Comparison of ENCODE assay signal across 10 mouse cellular contexts in the genomic region with DNA sequence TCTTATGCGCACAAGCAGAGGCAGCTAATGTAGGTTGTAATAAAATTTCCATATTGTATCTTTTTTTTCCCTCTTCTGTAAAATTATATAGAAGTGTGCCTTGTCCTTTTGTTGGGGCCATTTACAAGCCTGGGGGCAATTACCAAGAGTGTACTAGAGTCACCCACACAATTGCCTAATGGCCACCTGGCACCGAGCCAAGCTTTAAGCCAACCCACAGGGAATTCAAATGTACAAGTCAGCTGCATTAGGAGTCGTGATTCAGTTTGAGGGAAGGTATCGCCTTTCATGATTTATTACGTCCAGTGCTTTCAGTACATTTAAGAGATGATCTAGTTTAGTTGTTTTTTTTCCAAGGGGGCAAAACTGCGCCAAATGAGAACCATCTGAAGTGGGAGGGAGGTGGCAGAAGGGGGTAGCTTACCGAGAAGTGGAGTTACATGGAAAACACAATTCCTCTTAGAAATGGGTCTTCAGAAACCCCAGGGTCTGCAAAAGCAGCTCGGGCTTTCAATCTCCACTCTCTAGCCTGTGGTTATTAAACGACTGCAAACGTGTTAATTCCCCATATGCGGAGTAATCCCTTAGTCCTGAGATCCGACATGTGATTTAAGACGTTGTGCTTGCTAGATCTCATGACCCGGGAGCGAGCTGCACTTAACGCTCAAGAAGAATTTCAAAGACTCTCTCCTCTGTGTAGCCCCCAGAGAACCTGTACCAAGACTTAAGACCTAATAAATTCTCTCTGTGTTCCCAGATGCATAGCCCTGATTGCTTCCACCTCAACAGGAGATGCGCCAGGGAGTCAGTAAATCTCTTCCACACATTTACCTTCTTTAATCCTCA.
DNase-seq lines count a peak whose midpoint lies in the region; ATAC-seq and TF ChIP-seq lines count a peak whose summit lies in the region.
"Had no signal": no experiment of that assay in that cellular context is flagged by ENCODE, and none has a peak within 500 bp of the region (broad histone marks: within the 10 kb centered on the region; RNA-seq: fewer than 3 reads in every experiment).

No protein-coding gene starts in this region.

- no peaks in the 10 kb centered on the region for H3K9me3 ChIP-seq in lung, embryonic 14.5 days (ENCODE audit: low read depth, low read length)
- no peaks in the 10 kb centered on the region for H3K9me3 ChIP-seq in embryonic facial prominence, embryonic 10.5 days
- H3K9me3 ChIP-seq in hindbrain, embryonic 12.5 days (replicated peaks), result no peaks in the 10 kb centered on the region
- H3K9me3 ChIP-seq in neural tube, embryonic 15.5 days (replicated peaks), result no peaks in the 10 kb centered on the region
- H3K9me3 ChIP-seq: megakaryocyte, embryonic 14.5 days had no signal

- no peaks in the 10 kb centered on the region for H3K4me1 ChIP-seq in lung, embryonic 14.5 days (ENCODE audit: insufficient read depth)
- peaks cover 14% of the 10 kb centered on the region for H3K4me1 ChIP-seq in embryonic facial prominence, embryonic 10.5 days
- peaks cover 8% of the 10 kb centered on the region for H3K4me1 ChIP-seq in hindbrain, embryonic 12.5 days
- H3K4me1 ChIP-seq in neural tube, embryonic 15.5 days, result peaks cover 12% of the 10 kb centered on the region

- H3K27me3 ChIP-seq in lung, embryonic 14.5 days (ENCODE audit: insufficient read depth, low read length), result no peaks in the 10 kb centered on the region
- no peaks in the 10 kb centered on the region for H3K27me3 ChIP-seq in embryonic facial prominence, embryonic 10.5 days (replicated peaks; ENCODE audit: low read depth, poor library complexity, severe bottlenecking)
- H3K27me3 ChIP-seq in hindbrain, embryonic 12.5 days, result peaks cover 4% of the 10 kb centered on the region; the same call in 1 of the 2 replicates
- 0 out of 2 replicates have a peak, but pooled peaks cover 4% of the 10 kb centered on the region for H3K27me3 ChIP-seq in neural tube, embryonic 15.5 days (replicated peaks)
- H3K27me3 ChIP-seq: megakaryocyte, embryonic 14.5 days had no signal

- no peak overlapping the region for H3K4me3 ChIP-seq in lung, embryonic 14.5 days (ENCODE audit: low read depth, low read length)
- H3K4me3 ChIP-seq in embryonic facial prominence, embryonic 10.5 days, result no peak overlapping the region
- no peak overlapping the region for H3K4me3 ChIP-seq in hindbrain, embryonic 12.5 days
- H3K4me3 ChIP-seq in neural tube, embryonic 15.5 days (replicated peaks), result no peak overlapping the region
- H3K4me3 ChIP-seq: megakaryocyte, embryonic 14.5 days had no signal

- no peaks in the 10 kb centered on the region for H3K36me3 ChIP-seq in lung, embryonic 14.5 days (ENCODE audit: insufficient read depth)
- H3K36me3 ChIP-seq in embryonic facial prominence, embryonic 10.5 days (replicated peaks), result no peaks in the 10 kb centered on the region
- H3K36me3 ChIP-seq in hindbrain, embryonic 12.5 days, result no peaks in the 10 kb centered on the region
- no peaks in the 10 kb centered on the region for H3K36me3 ChIP-seq in neural tube, embryonic 15.5 days

- no peak for ATAC-seq in lung, embryonic 14.5 days (ENCODE audit: insufficient read depth)
- ATAC-seq in hindbrain, embryonic 12.5 days (ENCODE audit: low FRiP score), result peak; percentile 85
- peak; percentile 63; the same call in 1 of the 2 replicates for ATAC-seq in neural tube, embryonic 15.5 days (ENCODE audit: low FRiP score)

- DNase-seq in lung, embryonic 14.5 days, result peak; percentile 40
- no peak for DNase-seq in lung, postnatal 14 days
- peak; percentile 68 for DNase-seq in embryonic facial prominence, embryonic 10.5 days (ENCODE audit: low spot score)
- DNase-seq in right cerebral cortex, postnatal 36 days (ENCODE audit: low spot score in 2 of 2), result no peak
- no peak for DNase-seq in frontal cortex, postnatal 25 days (ENCODE audit: low spot score in 2 of 2)
- DNase-seq: gastrocnemius, postnatal 25 days; layer of hippocampus, adult 9-11 months had no signal

- H3K9ac ChIP-seq in lung, embryonic 14.5 days, result no peak overlapping the region
- H3K9ac ChIP-seq in hindbrain, embryonic 12.5 days, result no peak overlapping the region
- H3K9ac ChIP-seq in neural tube, embryonic 15.5 days (replicated peaks), result no peak overlapping the region

- TF ChIP-seq CTCF in lung, embryonic 14.5 days (IDR thresholded peaks at IDR 0.05; ENCODE audit: low read depth), result no peak

- no peak overlapping the region for H3K4me2 ChIP-seq in lung, embryonic 14.5 days
- H3K4me2 ChIP-seq in hindbrain, embryonic 12.5 days (replicated peaks), result no peak overlapping the region
- H3K4me2 ChIP-seq in neural tube, embryonic 15.5 days, result no peak overlapping the region

- H3K27ac ChIP-seq in lung, embryonic 14.5 days (ENCODE audit: low read depth), result no peak overlapping the region
- H3K27ac ChIP-seq in embryonic facial prominence, embryonic 10.5 days (replicated peaks), result no peak overlapping the region
- peak overlapping the region; percentile 35; the same call in 1 of the 2 replicates for H3K27ac ChIP-seq in hindbrain, embryonic 12.5 days
- no peak overlapping the region for H3K27ac ChIP-seq in neural tube, embryonic 15.5 days (replicated peaks)

- 63% methylated on average over 17 of the region's 17 CpGs for WGBS in lung, embryonic 14.5 days
- WGBS in embryonic facial prominence, embryonic 10.5 days, result 66% methylated on average over 17 of the region's 17 CpGs
- WGBS in hindbrain, embryonic 12.5 days, result 60% methylated on average over 17 of the region's 17 CpGs
- 21% methylated on average over 17 of the region's 17 CpGs for WGBS in neural tube, embryonic 15.5 days

Comparison
In these comparisons a context has a peak if more than half of its experiments do, and no peak if none do; other contexts are left out.
1. DNase-seq: peak in lung, embryonic 14.5 days (single experiment) and embryonic facial prominence, embryonic 10.5 days (single experiment); none in lung, postnatal 14 days (single experiment), right cerebral cortex, postnatal 36 days (0 of 2) and frontal cortex, postnatal 25 days (0 of 2).